Mouse (Mus musculus) olfactory bulb, adult 2 months (tissue): Measurements from ENCODE around the gene Myo1g. TPM values are rescaled to one million over a fixed set of nuclear protein-coding genes. Genes with fewer than 3 reads are reported as not detected.
A peak's percentile ranks its signal among the peaks of the same experiment; 100 is the strongest.

ENCODE experiments used
- H3K27ac ChIP-seq: fragments of 200-500 bp; 2 replicates; pipeline ENCODE4 v1.5.1; 2012; ENCODE audit warnings: low read depth, low read length; ENCODE audit not compliant: insufficient read depth
- H3K4me1 ChIP-seq: fragments of 200-500 bp; 2 replicates; pipeline ENCODE4 v1.6.1; 2012; ENCODE audit warnings: low read length; ENCODE audit not compliant: control insufficient read depth, insufficient read depth
- H3K4me3 ChIP-seq: fragments of 200-500 bp; 2 replicates; pipeline ENCODE4 v1.5.1; 2012; ENCODE audit warnings: mild to moderate bottlenecking, low read depth, low read length, moderate library complexity; ENCODE audit not compliant: insufficient read depth
- CTCF ChIP-seq: fragments of 200-500 bp; IDR thresholded peaks from 2 replicates; pipeline ENCODE4 v1.5.1; 2012; ENCODE audit warnings: low read depth, mild to moderate bottlenecking, low read length, moderate library complexity; ENCODE audit not compliant: insufficient read depth
- POLR2A ChIP-seq: fragments of 200-500 bp; IDR thresholded peaks from 2 replicates; pipeline ENCODE4 v1.6.1; 2012; ENCODE audit warnings: mild to moderate bottlenecking, low read depth, low read length, moderate library complexity; ENCODE audit not compliant: insufficient read depth
- WGBS: fragments of 180-500 bp; shearing (Covaris S2); methylation state at CpG from one replicate; pipeline ENCODE4 v1.1.7; 2018; 5-methylcytosine and 5-hydroxymethylcytosine counted together
- polyA plus RNA-seq: library from polyadenylated mRNA; stranded (reverse); fragments of >200 nt; gene quantifications from 2 replicates; pipeline ENCODE4 v1.2.4, GENCODE M21; 2012; ENCODE audit warnings: low replicate concordance; ENCODE audit not compliant: missing spikeins, insufficient read depth, insufficient read length

The Myo1g gene
- polyA plus RNA-seq, 1 experiment = not detected

- Histone ChIP-seq H3K27ac (peak overlapping the region; percentile 82), H3K4me3 (peak overlapping the region; percentile 87), H3K4me1 (no peaks in the 10 kb centered on the region)
- under 1% methylated on average over 109 of the region's 109 CpGs for WGBS
- no peak for TF ChIP-seq POLR2A
- no peak for TF ChIP-seq CTCF
These were observed 45.7 kb downstream of the Myo1g start for GRCm38 (mm10) chr11:6474874-6475731.

DNA sequence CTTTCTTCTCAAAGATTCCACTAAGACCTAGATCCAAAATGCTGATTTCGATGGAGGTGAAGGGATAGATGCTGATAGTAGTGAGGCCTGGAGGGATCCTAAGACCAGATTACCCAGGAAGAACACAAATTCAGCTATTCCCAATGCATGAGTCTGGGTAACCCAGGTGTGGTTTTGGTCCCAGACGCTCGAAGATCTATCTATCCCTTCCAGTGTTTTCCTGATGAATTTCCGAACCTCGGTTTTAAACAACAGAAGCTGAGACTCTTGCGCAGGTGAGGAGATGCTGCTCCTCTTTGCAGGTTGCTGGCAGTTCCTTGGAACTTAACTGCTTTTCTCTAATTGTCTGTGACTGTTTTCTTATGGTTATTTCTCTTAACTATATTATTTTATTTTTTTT is 46.4 kb downstream of the Myo1g start:
- no peak for TF ChIP-seq POLR2A
- TF ChIP-seq CTCF = no peak
- WGBS = 5% methylated on average over 6 of the region's 6 CpGs
- Histone ChIP-seq H3K4me1 (no peaks in the 10 kb centered on the region), H3K4me3 (peak overlapping the region; percentile 87), H3K27ac (no peak overlapping the region)

- Histone ChIP-seq H3K4me1 (no peaks in the 10 kb centered on the region), H3K4me3 (no peak overlapping the region), H3K27ac (no peak overlapping the region)
- no peak for TF ChIP-seq POLR2A
- no peak for TF ChIP-seq CTCF
These were observed 48.7 kb downstream of the Myo1g start for GRCm38 (mm10) chr11:6472076-6472475.

DNA sequence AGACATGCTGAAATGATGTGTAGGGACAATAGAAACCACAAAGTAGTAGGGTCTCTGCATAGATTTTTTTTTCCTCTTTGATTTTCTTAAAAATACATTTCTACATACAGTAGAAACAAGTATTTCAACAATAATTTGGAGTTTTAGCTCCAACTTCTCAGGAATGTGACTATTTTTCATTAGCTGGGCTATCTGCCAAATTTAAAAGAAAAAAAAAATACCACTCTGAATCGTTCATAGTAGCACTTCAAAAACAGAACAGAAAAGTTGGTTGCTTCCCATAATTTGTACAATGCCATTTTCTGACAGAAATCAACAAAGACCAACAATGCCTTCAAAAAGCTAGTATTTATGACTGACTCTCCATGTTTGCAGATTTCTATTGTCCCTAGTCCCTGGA is 49.3 kb downstream of the Myo1g start:
- H3K4me3 ChIP-seq = no peak overlapping the region
- no peak for TF ChIP-seq POLR2A
- TF ChIP-seq CTCF = no peak
- H3K27ac ChIP-seq = 0 out of 2 replicates have a peak overlapping the region, but pooled peaks have one; percentile 6
- WGBS = 2% methylated on average over 1 of the region's 1 CpGs
- H3K4me1 ChIP-seq = no peaks in the 10 kb centered on the region

GRCm38 (mm10) chr11:6471054-6471453 is 49.7 kb downstream of the Myo1g start:
- H3K27ac ChIP-seq = 0 out of 2 replicates have a peak overlapping the region, but pooled peaks have one; percentile 6
- WGBS = 8% methylated on average over 2 of the region's 2 CpGs
- no peaks in the 10 kb centered on the region for H3K4me1 ChIP-seq
- H3K4me3 ChIP-seq = no peak overlapping the region
- TF ChIP-seq CTCF = no peak

- H3K4me3 ChIP-seq = no peak overlapping the region
- no peak for TF ChIP-seq POLR2A
- no peak for TF ChIP-seq CTCF
- WGBS = 25% methylated on average over 2 of the region's 2 CpGs
- H3K4me1 ChIP-seq = no peaks in the 10 kb centered on the region
- H3K27ac ChIP-seq = no peak overlapping the region
These were observed 52.2 kb downstream of the Myo1g start for GRCm38 (mm10) chr11:6468541-6468940.

DNA sequence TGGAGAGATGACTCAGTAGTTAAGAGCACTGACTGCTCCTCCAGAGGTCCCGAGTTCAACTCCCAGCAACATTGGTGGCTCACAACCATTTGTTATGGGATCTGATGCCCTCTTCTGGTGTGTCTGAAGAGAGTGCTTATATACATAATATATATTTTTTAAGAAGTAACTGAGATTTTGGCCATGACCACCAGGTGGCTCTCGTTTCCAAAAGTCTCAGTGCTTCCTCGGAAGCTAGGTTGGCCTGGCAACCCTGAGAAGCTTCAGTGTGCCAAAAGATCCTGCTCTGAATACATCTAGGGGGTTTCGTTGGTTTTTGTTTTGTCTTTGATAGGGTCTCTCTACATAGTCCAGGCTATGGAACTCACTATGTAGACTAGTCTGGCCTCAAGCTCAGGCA is 55.6 kb downstream of the Myo1g start:
- Histone ChIP-seq H3K4me1 (no peaks in the 10 kb centered on the region), H3K27ac (no peak overlapping the region), H3K4me3 (no peak overlapping the region)
- WGBS = 17% methylated on average over 4 of the region's 4 CpGs
- TF ChIP-seq CTCF (no peak), POLR2A (no peak)

DNA sequence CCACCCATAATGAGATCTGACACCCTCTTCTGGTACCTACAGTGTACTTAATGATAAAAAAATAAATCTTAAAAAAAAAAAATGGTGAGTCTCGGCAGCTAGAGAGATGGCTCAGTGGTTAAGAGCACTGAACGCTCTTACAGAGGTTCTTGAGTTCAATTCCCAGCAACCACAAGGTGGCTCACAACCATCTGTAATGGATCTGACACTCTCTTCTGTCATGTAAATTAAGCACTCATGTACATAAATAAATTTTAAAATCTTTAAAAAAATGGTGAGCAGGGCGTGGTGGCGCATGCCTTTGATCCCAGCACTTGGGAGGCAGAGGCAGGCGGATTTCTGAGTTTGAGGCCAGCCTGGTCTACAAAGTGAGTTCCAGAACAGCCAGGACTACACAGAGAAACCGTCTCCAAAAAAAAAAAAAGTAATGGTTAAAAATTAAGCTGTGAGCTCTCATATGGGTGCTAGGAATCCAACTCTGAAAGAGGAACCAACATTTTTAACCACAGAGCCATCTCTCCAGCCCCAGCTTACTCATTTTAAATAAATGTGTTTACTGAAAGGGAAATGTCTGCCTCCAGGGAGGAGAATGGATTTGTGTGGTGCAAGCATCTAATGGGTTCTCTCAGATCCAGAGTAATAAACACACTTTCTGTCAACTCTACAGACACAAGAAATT is 57.5 kb downstream of the Myo1g start:
- 91% methylated on average over 6 of the region's 6 CpGs for WGBS
- Histone ChIP-seq H3K27ac (no peak overlapping the region), H3K4me1 (no peaks in the 10 kb centered on the region), H3K4me3 (no peak overlapping the region)
- TF ChIP-seq CTCF = no peak
- no peak for TF ChIP-seq POLR2A

Other genes starting within 250 kb of the Myo1g start
- not detected in 2 replicates for gene Tmed4, start 246.1 kb downstream of the Myo1g start, polyA plus RNA-seq
- gene Ogdh, start 229.3 kb downstream of the Myo1g start, polyA plus RNA-seq = 123 and 426 TPM in 2 replicates
- not detected in 2 replicates for gene Zmiz2, start 131.9 kb downstream of the Myo1g start, polyA plus RNA-seq
- gene Ppia, start 105.5 kb downstream of the Myo1g start, polyA plus RNA-seq = 1,597 TPM in 1 of 2 replicates, not detected in the other
- gene H2afv, start 76.5 kb downstream of the Myo1g start, polyA plus RNA-seq = not detected in 2 replicates
- 146 and 170 TPM in 2 replicates for gene Purb, start 45.0 kb downstream of the Myo1g start, polyA plus RNA-seq
- not detected in 2 replicates for gene Ccm2, start 25.9 kb upstream of the Myo1g start, polyA plus RNA-seq
- not detected in 2 replicates for gene Nacad, start 85.1 kb upstream of the Myo1g start, polyA plus RNA-seq
- gene Tbrg4, start 105.1 kb upstream of the Myo1g start, polyA plus RNA-seq = not detected in 2 replicates
- gene Wap, start 117.7 kb upstream of the Myo1g start, polyA plus RNA-seq = not detected in 2 replicates
- not detected in 2 replicates for gene Ramp3, start 137.6 kb upstream of the Myo1g start, polyA plus RNA-seq